Mouse (Mus musculus) lung, embryonic 14.5 days (tissue): ENCODE measurements at regions not wholly inside any gene's neighbourhood (a gene's known extent, or its start where the extent isn't known, plus 50 kb on each side); places are given as distances from the start of the nearest gene placed in this dataset.

ENCODE experiments used
- ATAC-seq: fragments of 200-750 bp; cut with Nextera tagmentation; 2 replicates; pipeline ENCODE4 v1.8.0; 2017; ENCODE audit warnings: mild to moderate bottlenecking, moderate TSS enrichment, moderate library complexity; ENCODE audit not compliant: insufficient read depth
- DNase-seq: peaks from one replicate; pipeline ENCODE4 v3.0.0-alpha.2; 2015
- H3K27ac ChIP-seq: fragments of 300-500 bp; sonication (generic); 2 replicates; pipeline ENCODE4 v1.5.1; 2014; ENCODE audit warnings: low read depth, mild to moderate bottlenecking, moderate library complexity
- H3K27me3 ChIP-seq: fragments of 300-500 bp; sonication (generic); 2 replicates; pipeline ENCODE4 v1.6.1; 2014; ENCODE audit warnings: low read length, control low read depth; ENCODE audit not compliant: insufficient read depth
- H3K36me3 ChIP-seq: fragments of 300-500 bp; sonication (generic); 2 replicates; pipeline ENCODE4 v1.6.1; 2014; ENCODE audit warnings: control low read depth; ENCODE audit not compliant: insufficient read depth
- H3K4me1 ChIP-seq: fragments of 300-500 bp; sonication (generic); 2 replicates; pipeline ENCODE4 v1.6.1; 2014; ENCODE audit warnings: antibody characterized with exemption, control low read depth; ENCODE audit not compliant: insufficient read depth
- H3K4me2 ChIP-seq: fragments of 300-500 bp; sonication (generic); 2 replicates; pipeline ENCODE4 v1.6.1; 2014; ENCODE audit warnings: mild to moderate bottlenecking
- H3K4me3 ChIP-seq: fragments of 300-500 bp; sonication (generic); 2 replicates; pipeline ENCODE4 v1.5.1; 2014; ENCODE audit warnings: low read depth, low read length
- H3K9ac ChIP-seq: fragments of 300-500 bp; sonication (generic); 2 replicates; pipeline ENCODE4 v1.6.1; 2014
- H3K9me3 ChIP-seq: fragments of 300-500 bp; sonication (generic); 2 replicates; pipeline ENCODE4 v1.6.1; 2016; ENCODE audit warnings: low read depth, low read length, control low read depth
- CTCF ChIP-seq: IDR thresholded peaks from 2 replicates; pipeline ENCODE4 v1.5.1; 2016; ENCODE audit warnings: antibody characterized with exemption, low read depth
- WGBS: fragments of 180-500 bp; shearing (Covaris S2); extraction: QIAGEN DNeasy Blood & Tissue Kit; methylation state at CpG from one replicate; pipeline ENCODE4 v1.1.7; 2014; 5-methylcytosine and 5-hydroxymethylcytosine counted together

DNA sequence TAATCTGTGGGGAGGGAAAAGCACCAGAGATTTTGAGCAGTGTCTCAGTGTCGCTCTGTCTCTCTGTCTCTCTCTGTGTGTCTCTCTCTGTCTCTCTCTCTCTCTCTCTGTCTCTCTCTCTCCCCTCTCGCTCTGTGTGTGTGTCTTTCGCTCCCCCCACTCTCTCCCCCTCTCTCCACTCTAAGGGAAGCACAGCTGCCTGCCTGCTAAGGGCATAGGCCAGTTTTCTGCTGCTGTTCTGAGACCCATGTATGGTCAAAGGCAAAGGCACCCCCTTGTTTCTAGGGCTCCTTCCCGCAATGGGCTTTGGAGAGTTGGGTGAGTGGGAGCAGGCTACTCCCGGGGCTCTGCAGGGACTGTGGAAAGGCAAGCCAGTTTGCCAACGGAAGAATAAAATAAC, 192.2 kb downstream of the Lmo4 start:
- ATAC-seq: no peak
- Histone ChIP-seq H3K36me3 (no peaks in the 10 kb centered on the region), H3K9ac (no peak overlapping the region), H3K27ac (no peak overlapping the region), H3K4me2 (no peak overlapping the region), H3K27me3 (no peaks in the 10 kb centered on the region), H3K9me3 (no peaks in the 10 kb centered on the region; the same call in 1 of the 2 replicates), H3K4me3 (no peak overlapping the region), H3K4me1 (no peaks in the 10 kb centered on the region)
- TF ChIP-seq CTCF: no peak
- WGBS: 35% methylated on average over 6 of the region's 6 CpGs
- DNase-seq: no peak

DNA sequence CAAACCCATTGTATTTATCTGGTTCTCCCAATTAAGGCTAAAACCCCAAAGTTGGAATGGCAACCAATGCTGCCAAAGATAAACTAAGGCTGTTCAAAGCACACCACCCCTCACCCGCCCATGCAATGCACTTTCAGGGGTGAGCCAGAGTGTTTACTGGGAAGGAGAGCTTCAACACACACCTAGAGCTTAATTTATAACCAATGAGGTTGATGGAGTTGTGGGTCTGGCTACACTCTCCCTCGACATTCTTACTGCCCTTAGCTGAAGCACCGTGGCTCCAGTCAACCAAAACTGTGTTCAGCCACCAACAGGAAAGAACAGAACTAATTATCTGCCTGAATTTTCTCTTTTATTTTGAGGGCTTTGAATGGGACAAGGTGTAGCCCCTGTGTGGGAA, 192.8 kb downstream of the Lmo4 start:
- Histone ChIP-seq H3K4me2 (no peak overlapping the region), H3K27ac (no peak overlapping the region), H3K9ac (no peak overlapping the region), H3K4me3 (no peak overlapping the region), H3K9me3 (no peaks in the 10 kb centered on the region; the same call in 1 of the 2 replicates), H3K4me1 (no peaks in the 10 kb centered on the region), H3K36me3 (no peaks in the 10 kb centered on the region), H3K27me3 (no peaks in the 10 kb centered on the region)
- no peak for TF ChIP-seq CTCF
- ATAC-seq: no peak
- 34% methylated on average over 3 of the region's 3 CpGs for WGBS
- DNase-seq: no peak

DNA sequence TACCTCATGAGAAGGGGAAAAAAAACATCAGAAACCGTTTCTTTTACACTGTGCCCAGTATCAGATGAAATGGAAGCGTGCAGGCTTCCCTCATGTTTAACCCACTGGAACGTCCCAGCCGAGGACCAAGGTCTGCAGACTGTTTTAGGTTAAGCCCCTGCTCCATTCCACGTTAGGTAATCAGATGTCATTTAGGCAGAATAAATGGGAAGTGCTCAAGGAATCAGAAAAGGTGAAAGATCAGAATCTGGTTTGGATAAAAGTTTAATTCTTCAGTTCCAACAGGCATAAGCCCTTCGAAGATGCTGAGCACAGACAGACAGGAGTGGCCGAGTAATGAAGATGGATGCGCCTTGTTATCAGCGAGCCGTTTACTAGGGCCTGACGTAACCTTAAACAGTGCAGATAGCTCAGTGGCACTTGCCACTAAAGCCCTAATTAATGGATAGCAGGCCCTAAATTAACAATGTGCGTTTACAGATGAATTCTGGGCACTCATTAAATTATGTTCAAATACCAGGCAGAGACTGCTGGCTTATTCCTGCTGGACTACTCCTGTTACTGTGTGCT, 193.5 kb downstream of the Lmo4 start:
- Histone ChIP-seq H3K36me3 (no peaks in the 10 kb centered on the region), H3K4me1 (no peaks in the 10 kb centered on the region), H3K4me2 (no peak overlapping the region), H3K9ac (no peak overlapping the region), H3K27ac (no peak overlapping the region), H3K27me3 (no peaks in the 10 kb centered on the region), H3K4me3 (no peak overlapping the region), H3K9me3 (no peaks in the 10 kb centered on the region)
- TF ChIP-seq CTCF: no peak
- 28% methylated on average over 12 of the region's 12 CpGs for WGBS
- no peak for ATAC-seq
- DNase-seq: no peak

DNA sequence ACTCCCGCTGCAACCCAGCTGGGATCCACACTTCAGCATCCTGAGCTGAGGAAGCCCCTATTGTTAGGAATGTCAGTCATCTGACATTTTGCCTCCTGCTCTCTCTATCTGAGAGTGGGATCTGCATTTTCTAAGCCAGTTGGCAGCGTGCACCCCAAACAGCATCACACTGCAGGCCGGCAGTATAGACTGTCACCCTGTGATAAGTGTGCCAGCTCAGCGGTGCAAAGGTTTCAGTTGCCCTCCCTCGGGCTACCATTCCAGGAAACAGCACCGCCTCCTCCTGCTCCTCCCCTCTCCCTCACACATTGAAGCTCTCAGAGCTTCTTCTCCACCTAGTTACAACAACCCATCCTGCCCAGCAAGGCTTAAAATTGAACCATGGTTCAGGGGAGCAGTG, 194.5 kb downstream of the Lmo4 start:
- WGBS: 21% methylated on average over 6 of the region's 6 CpGs
- Histone ChIP-seq H3K27ac (no peak overlapping the region), H3K4me1 (no peaks in the 10 kb centered on the region), H3K9ac (no peak overlapping the region), H3K4me3 (no peak overlapping the region), H3K4me2 (peak overlapping the region; percentile 21; the same call in 1 of the 2 replicates), H3K9me3 (no peaks in the 10 kb centered on the region), H3K36me3 (no peaks in the 10 kb centered on the region), H3K27me3 (no peaks in the 10 kb centered on the region)
- DNase-seq: no peak
- ATAC-seq: peak; percentile 35; the same call in 1 of the 2 replicates
- no peak for TF ChIP-seq CTCF

DNA sequence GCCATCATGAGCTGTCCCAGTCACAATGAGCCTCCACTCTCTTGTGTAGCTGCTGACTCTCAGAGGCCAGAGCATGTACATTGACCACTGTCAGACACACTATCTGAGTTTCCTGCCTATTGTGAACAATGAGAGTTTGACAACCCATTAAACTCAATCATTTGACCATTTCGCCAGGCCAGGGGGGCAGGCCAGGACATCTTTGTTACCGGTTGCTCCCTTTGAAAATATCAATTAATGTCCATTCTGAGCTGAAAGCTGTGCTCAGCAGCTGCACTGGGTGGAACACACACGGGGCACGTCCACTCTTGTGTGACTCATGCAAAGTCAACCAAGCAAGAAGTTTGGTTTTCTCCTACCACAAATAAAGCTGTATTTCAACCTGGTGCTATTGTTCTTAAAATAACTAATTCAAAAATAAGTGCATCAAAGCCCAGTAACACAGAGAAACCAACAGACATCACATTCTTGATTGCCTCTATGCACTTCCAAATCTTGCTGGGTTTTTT, 197.9 kb downstream of the Lmo4 start:
- Histone ChIP-seq H3K36me3 (no peaks in the 10 kb centered on the region), H3K4me2 (no peak overlapping the region), H3K9ac (no peak overlapping the region), H3K27ac (no peak overlapping the region), H3K27me3 (no peaks in the 10 kb centered on the region), H3K4me1 (no peaks in the 10 kb centered on the region), H3K9me3 (no peaks in the 10 kb centered on the region), H3K4me3 (no peak overlapping the region)
- WGBS: 72% methylated on average over 4 of the region's 4 CpGs
- TF ChIP-seq CTCF: no peak
- ATAC-seq: no peak
- DNase-seq: no peak

DNA sequence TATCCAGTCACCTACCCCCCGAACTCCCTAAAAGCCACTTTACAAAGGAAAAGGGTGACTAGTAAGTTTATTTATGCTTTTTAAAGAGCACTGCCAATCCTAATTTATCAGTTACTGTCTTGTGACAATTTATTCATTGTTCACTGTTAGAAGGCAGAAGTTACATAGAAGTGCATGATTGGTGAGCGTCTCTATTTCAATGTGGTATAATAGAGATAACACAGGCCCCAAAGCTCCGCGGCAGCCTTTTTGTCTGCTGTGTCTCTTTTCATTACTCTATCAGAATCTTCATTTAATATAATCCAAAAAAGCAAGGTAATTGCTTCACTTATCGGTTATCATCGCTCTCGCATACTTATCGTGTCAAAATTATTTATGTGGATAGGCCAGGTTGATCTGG, 207.1 kb downstream of the Lmo4 start:
- ATAC-seq (no peak), DNase-seq (no peak)
- H3K4me2 ChIP-seq: no peak overlapping the region
- no peaks in the 10 kb centered on the region for H3K9me3 ChIP-seq
- H3K36me3 ChIP-seq: no peaks in the 10 kb centered on the region
- no peaks in the 10 kb centered on the region for H3K4me1 ChIP-seq
- TF ChIP-seq CTCF: no peak
- no peak overlapping the region for H3K9ac ChIP-seq
- WGBS: 80% methylated on average over 8 of the region's 8 CpGs
- H3K4me3 ChIP-seq: no peak overlapping the region
- no peaks in the 10 kb centered on the region for H3K27me3 ChIP-seq
- no peak overlapping the region for H3K27ac ChIP-seq

DNA sequence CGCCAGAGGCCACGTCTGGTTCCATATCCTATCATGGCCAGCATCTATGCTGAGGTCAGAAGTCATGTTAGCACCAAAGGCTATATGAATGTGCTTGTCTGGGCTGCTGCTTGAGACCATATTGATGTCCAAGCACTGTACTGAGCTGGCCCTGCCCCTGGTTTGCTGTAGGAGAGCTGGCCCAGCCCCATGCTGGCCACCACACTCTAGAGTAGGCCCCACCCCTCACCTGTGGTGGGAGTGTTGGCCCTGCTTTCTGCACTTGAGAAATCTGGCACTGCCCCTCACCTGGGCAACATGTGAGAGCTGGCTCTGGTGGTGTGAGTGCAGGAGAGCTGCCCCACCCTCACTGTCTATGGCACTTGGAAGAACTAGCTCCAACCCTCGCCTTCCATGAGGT, 210.0 kb downstream of the Lmo4 start:
- DNase-seq (no peak), ATAC-seq (no peak; the same call in 1 of the 2 replicates)
- Histone ChIP-seq H3K27me3 (no peaks in the 10 kb centered on the region), H3K9ac (no peak overlapping the region), H3K36me3 (no peaks in the 10 kb centered on the region), H3K27ac (no peak overlapping the region), H3K9me3 (no peaks in the 10 kb centered on the region), H3K4me2 (no peak overlapping the region), H3K4me3 (no peak overlapping the region), H3K4me1 (no peaks in the 10 kb centered on the region)
- no peak for TF ChIP-seq CTCF
- WGBS: 84% methylated on average over 3 of the region's 3 CpGs
